Mouse (Mus musculus) adrenal gland, postnatal 10 days (tissue): ENCODE measurements around the gene Cdc25b. TPM values are rescaled to one million over a fixed set of nuclear protein-coding genes. Genes with fewer than 3 reads are reported as not detected.

Experiments
- DNase-seq: peaks from one replicate; pipeline ENCODE4 v3.0.0; 2021; ENCODE audit warnings: mixed read lengths
- long read RNA-seq, 2 experiments: library from polyadenylated mRNA; stranded (forward); transcript quantifications; one replicate each; pipeline ENCODE4 v2.0.0; 2021
- total RNA-seq, 2 experiments: library from RNA; stranded (reverse); gene quantifications; 2 replicates each; pipeline ENCODE4 v1.2.3; 2021

Gene Cdc25b
- 10 to 100 TPM; 13.6 to 22.4 TPM for total RNA-seq
- long read RNA-seq, experiment 1, partial matches to known transcripts, result 4 of 12 reads
- long read RNA-seq, experiment 1, other reads (novel, unspliced or antisense), result 4 of 12 reads
- long read RNA-seq, experiment 2, partial matches to known transcripts, result 0 of 8 reads
- long read RNA-seq, experiment 2, other reads (novel, unspliced or antisense), result 3 of 8 reads

DNA sequence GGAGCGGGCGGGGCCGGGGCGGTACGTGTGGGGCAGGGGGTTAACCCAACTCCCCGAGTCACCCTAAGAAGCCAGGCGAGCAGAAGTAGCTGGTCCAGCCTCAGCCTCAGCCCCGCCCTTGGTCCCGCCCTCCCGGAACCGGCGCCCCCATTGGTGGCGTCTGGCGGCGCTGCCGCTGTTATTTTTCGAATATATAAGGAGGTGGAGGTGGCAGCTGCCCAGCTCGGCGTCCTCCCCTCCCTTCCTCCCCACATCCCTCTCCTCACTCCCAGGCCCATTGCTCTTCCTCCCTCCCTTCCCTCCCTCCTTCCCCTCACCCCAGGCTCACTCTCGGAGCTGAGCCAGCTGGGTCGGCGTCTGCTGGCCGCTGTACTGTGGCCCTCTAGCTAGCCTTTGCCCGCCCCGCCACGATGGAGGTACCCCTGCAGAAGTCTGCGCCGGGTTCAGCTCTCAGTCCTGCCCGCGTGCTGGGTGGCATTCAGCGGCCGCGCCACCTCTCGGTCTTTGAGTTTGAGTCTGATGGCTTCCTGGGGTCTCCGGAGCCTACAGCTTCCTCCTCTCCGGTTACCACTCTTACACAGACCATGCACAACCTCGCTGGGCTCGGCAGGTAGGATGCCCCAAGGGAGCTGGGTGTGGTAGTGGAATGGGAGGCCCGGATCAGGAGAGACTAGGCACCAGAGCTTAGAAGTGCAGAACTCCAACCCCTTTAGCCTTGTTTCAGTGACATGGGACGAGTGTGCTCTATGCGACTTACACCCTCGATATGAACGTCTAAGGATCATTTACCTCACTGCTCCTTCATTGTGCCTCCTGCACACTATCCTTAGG is at the start of gene Cdc25b, which contains the start of gene Spef1:
Gene Cdc25b, plus strand, starts transcription at position 179 of the 831 bp plus-strand sequence.
Gene Spef1, minus strand, starts transcription at position 512 of the 831 bp plus-strand sequence.
- peak; percentile 91 for DNase-seq

DNA sequence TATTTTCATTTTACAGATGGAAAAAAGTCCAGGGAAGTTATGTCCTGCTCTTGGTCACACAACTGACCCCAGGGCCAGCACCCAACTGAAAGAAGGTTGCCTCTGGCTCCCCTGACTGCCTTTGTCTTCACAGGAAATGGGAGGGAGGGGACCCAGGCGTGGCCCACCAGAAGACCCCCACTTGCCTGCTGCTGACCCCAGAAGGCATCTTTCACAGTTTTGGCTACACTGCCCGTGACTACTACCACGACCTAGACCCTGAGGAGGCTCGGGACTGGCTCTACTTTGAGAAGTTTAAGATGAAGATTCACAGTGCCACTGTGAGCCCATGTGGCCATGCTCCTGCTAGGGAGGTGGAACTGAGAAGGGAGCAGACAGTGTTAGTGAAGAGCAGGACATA is 48.5 kb upstream of the Cdc25b start:
- no peak for DNase-seq

DNA sequence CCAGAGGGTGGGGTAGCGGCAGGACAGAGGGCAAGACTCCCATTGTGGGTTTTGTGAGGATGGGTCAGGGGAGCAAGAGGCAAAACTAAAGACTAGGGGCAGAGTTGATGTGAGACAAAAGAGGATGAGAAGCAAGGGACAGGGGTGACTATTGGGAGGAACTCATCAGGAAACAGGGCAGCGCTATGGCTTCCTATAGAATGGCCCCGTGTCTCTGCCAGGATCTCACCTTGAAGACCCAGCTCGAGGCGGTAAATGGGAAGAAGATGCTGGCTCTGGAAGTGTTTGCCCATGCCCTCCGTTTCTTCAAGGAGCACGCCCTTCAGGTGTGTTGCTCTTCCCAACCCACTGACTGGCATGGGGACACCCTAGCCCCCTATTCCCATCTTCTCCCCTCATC is 48.0 kb upstream of the Cdc25b start:
- no peak for DNase-seq

DNA sequence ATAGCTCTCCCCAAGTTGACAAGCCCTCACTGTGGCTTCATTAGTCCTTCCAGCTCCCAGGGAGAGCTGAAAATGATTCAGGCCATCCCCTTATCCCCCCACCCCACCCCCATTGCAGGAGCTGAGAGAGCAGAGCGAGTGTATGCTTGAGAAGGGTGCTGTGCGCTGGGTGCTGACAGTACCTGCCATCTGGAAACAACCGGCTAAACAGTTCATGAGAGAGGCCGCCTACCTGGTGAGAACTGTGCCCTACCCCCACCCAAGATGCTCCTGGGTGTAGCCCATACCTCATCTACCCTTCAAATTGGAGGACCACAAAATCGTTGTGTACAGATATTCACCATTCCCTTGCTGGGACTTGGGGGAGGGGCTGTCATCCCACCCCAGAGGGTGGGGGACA is 47.5 kb upstream of the Cdc25b start:
- DNase-seq, result peak; percentile 0

DNA sequence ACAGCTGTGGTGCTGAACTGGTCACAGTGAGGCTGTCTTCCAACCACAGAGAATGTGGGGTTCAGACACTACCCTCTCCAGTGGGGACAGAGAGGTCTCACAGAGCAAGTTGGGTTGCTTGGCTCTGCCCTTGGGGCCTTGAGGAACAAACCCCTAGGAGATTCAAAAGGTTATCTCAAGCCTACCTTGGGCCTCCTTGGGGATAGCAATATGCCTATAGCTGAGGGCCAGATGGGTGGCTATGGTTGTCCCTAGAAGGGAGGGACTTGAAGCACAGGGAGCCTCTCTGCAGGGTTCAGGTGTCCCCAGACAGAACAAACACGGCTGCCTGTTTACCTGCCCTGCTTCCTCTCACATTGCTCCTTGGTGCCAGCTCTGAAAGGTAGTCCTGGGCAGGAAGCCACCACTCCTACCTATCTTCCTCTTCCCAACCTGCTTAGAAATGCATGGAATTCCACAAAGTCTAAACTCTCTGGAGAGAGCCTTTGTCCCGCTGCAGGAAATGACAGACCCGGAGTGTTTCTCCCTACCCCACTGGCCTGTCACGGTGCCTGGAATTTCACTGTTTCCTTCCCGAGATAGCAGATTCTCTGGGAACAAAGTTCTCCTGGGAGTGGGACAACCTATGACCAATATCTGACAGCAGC is 46.7 kb upstream of the Cdc25b start:
- DNase-seq, result peak; percentile 27

DNA sequence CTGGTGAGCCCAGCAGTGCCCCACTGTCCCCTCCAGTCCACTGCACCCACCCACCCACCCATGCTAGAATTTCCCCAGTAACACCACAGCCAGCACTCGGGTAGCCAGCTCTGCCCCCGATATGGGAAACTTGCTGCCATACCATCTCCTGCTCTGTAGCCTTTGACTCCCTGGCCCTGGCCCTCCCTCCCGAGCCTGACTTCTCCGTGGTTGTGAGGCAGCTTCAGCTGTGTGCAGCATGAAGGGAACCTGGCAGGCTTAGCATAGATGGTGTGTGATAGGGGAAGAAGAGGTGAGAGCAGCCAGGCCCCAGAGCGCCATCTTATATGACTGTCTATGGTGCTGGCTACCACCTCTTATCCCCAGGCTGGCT is 46.2 kb upstream of the Cdc25b start:
- DNase-seq, result no peak

DNA sequence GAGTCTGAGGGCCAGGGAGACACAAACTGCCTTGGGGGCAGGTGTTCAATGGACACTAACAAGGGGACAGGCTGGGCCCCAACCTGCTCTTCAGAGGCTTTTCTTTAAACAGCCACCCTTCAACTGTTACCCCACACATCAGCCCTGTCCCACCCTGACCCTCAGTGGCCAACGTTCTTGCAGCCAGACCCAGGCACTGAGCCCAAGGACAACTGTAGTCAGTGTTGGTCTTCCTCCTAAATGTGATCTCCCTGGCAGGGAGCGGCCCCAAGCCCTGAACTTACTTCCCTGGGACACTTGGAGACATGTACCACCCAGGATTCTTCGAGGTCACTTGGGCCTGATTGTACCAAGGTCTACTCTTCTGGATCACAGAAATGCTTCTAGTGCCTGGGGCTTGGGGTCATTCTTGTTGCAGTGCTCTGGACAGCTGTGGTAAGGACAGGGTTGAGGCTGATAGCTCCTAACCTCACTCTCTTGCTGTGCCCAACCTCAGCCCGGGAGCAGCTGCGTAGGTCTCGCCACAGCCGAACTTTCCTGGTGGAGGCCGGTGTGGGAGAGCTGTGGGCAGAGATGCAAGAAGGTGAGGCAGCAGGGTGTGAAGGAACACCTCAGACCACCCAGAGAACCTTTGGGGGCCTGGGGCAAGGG is 45.3 kb upstream of the Cdc25b start:
- no peak for DNase-seq

DNA sequence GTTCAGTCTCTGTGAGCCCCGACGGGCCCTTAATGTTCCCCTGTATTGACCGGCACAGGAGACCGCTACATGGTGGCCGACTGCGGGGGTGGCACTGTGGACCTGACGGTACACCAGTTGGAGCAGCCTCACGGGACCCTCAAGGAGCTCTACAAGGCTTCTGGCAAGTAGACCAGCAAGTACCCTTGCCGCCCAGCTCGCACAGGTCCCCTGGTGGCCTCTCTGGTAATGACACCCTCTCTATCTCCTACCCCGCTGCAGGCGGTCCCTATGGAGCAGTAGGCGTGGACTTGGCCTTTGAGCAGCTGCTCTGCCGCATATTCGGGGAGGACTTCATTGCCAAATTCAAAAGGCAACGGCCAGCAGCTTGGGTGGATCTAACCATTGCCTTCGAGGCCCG is 44.2 kb upstream of the Cdc25b start:
- DNase-seq, result peak; percentile 90

DNA sequence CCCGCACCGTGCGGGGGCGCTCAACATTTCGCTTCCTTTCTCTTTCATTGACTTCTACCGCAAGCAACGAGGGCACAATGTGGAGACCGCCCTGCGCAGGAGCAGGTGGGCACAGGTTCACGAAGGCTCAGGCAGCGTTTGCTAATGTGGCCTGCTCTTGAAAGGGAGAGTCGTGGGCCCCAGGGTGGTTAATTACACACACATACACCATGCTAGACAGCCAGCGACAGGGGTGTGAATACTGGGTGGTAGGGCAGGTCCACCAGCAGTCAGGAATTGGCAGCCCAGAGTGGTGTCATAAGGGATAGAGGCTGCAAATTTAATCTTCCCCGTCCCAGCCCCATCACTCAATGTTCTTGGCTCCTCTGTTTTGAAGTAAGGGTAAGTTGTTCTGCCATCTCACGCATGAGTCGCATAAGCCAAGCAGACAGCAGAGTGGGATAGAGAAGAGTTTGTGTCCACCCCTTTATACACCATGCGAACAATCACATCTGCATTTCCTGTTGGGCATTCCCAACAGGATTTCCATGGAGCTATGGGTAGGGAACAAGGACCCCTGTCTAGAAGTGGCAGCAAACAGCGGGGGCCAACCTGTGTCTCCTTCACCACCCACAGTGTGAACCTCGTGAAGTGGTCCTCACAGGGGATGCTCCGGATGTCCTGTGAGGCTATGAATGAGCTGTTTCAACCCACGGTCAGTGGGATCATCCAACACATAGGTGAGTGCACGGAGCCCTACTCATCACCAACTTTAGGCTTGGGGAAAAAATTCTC is 43.6 kb upstream of the Cdc25b start:
- DNase-seq, result no peak

DNA sequence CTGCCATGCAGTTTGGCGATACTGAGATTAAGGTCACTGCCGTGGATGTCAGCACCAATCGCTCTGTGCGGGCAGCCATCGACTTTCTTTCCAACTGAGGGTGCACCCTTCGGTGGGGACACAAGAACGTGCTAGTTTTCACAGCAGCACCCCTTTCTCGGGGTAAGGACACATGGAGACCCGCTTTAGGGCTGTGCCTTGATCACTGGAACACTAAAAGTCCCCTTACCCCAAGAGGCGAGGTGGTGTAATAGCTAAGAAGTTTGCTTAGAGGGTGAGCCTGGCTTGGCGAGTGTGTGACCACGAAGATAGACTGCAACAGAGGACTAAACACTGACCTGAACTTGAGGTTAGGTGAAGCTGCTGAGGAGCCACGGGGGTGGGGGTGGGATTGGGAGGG is 41.6 kb upstream of the Cdc25b start:
- no peak for DNase-seq

DNA sequence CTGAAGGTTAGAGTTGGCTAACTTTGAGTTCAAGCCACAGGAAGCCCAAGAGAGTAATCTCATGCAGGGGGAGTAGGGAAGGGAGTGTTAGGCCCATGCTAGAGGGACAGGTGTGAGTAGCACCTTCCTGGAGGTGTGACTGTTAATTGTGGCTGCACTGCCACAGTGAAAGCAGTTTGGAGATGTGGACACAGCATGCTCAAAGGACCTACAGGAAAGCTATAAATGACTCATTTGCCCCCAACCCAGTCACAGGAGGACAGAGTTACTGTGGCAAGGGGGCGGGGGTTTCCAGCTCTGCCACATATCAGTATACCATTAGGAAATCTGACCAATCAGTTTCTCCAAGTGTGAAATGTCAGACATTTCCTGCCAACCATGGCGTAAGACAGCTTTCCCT is 41.2 kb upstream of the Cdc25b start:
- DNase-seq, result no peak

DNA sequence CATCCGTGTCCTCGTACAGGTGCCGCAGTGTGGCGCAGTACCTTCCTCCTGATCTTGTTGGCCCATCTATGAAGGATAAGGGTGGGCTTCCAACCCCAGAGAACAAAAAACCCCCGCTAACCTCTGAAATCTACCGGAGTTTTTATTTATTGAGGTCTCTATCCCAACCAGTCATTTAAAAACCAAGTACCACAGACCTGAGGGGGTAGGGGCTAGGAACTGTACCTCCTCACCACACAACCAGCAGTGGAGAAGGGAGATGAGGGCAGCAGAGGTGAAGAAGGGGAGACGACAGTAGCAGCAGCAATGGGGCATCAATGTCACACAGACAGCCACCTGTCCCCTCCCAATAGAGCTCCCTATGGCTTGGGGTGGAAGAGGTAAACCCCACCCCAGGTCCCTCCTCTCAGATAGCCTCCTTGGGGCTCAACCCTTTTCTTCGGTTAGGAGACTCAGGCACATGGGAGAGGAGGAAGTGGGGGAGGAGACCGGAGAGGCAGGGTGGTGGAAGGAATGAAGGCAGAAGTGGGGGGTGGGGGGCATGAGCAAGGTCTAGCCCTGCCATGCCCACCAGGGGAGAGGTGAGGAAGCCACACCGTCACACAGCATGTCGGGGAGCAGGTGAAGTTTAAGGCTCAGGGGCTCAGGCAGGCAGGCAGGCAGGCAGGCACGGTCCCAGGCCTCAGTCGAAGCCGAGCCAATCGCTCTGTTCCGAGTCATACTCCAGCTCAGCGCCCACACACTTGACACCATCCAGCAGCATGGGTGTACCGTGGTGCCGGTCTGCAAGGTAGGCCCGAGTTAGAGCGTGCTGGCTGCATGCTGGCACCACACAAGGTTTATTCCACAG is 40.3 kb upstream of the Cdc25b start:
- peak; percentile 58 for DNase-seq

DNA sequence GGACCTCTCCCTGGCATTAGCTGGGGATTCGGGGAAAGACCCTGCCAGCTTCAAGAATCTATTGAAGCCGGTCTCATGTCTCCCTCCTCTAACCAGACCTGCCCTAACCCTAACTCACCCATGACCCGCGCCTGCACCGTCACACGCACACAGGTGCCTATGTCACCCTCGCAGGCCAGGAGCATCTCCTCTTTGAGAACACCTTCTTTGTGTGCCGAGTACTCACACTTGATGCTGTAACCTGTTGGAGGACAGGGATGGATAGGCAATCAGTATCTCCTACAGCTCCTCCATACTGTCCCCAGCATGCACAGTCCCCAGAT is 39.7 kb upstream of the Cdc25b start:
- no peak for DNase-seq

DNA sequence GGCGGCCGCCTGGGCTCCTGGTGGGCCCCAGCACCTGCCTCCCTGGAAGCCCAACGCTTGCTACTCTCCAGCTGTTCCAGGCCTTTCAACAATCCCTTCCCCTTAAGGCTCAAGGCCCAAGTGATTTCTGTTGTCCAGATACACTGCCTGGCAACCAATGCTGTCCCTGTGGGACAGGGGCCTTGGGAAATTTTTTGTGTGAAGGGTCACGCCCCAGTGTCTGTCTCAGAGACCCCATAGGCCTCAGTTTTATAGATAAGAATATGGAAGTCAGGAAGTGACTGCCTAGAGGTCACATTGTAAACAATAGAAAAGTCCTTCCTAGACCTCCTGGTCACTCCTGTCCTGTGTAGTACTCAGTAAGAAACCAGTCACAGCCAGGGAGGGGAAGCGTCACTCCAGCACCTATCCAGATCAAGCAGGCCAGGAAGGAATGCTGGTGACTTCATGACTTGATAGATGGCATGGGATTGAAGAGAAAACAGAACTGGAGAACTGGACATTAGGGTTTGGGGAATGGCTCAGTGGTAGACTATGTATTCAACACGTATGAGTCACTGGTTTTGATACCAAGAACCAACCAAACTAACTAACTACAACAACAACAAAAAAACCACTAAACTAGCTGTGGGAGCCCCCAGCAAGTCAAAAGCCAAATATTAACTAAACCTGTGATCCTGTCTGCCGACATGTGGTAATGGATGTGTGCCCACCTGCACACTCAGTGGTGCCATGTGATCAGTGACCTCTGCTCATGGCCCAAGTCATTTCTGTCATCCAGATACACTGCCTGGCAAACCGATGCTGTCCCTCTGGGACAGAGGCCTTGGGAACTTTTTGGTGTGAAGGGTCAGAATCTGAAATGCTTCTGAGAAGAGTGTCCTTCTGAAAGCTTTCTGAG is 38.1 kb upstream of the Cdc25b start:
- peak; percentile 64 for DNase-seq

DNA sequence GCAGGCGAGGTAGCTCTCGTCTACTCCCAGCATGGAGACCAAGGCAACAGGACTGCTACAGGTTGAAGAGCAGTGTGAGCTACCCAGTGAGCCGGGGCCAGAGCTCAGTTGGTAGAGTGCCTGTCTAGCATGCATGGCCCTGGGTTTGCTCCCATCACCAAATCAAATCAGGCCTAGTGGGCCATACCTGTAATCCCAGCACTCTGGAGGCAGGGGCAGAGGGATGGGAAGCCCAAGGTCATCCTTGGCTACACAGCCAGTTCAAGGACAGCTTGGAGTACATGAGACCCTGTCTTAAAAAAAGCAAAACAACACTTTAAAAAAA is 37.5 kb upstream of the Cdc25b start:
- no peak for DNase-seq

DNA sequence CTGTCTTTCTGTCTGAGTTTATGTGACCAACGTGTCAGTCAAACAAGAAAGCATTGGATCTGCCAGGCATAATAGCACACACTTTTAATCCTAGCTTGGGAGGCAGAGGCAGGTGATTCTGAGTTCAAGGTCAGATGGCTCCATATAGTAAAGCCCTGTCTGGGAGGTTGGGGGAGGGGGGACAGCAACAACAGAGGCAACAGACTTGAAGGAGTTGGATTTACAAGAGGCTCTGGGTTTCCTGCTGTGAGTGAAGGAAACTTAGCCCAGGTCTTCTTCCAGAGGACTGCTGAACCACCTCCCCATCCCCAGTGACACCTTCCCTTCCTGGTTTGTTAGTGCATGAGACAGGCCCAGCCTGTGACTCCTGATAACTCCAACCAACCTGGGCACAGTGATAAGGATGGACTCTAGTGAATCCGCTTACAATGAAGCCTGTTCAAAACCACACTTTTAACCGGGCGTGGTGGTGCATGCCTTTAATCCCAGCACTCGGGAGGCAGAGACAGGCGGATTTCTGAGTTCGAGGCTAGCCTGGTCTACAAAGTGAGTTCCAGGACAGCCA is 34.5 kb upstream of the Cdc25b start:
- DNase-seq, result no peak

DNA sequence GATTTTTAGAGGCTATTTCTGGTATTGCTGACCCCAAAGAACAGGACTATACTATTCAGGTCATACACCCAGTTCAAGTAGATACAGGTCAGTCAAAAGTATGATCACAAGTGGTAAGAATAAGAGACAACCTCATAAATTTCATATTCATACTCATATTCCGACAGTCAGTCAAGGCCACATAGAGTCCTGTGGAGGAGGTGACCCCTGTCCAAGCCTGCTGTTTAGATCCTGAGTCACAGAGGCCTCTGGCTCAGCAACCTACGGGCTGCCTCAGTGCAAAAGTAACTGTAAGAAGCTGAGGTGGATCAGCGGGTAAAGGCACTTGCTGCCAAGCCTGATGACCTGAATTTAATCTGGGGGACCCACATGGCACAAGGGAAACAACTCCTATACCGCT is 32.7 kb upstream of the Cdc25b start:
- no peak for DNase-seq

DNA sequence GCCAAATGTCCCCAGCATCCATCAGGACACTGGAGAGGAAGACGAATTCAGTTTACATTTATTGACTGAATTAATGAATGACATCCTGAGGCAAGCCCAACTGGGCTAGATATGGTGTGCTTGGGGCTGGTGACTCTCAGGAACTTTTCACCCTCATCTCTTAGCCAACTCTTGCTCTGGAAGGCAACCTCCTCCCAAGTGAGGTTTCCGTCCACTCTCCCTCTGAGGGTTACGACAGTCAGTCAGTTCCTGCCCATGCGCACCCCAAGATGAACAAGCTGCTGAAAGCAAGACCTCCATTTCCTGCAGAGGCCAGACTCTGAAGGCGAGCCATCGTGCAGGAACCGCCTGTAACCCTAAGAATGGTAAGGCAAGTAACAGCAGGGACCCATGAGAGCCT is 29.8 kb upstream of the Cdc25b start:
- peak; percentile 37 for DNase-seq

DNA sequence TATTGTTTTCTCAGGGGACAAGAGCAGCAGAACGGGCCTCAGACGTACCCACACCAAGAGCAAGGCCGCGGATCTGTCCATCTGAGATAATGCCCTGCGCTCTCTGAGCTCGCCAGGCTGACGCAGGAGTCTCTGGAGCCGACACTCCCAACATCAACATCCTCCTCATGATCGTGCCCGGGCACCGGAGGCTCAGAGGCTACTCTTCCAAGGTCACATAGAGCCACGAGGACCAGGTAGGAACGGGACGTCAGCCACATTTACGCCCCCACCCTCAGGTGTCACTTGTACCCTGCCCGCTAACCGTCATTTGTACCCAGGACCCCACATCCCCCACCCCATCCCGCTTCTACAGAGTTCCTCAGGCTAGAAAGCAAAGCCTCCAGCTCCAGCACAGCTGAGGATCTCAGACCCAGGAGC is 27.2 kb upstream of the Cdc25b start:
- peak; percentile 51 for DNase-seq
